Mouse (Mus musculus) liver, embryonic 15.5 days (tissue): ENCODE results near the gene Ncaph. TPM values are rescaled to one million over a fixed set of nuclear protein-coding genes. Genes with fewer than 3 reads are reported as not detected.

Experiments used
- polyA plus RNA-seq: library from polyadenylated mRNA; unstranded; fragments of >200 nt; fragmentation: Nextera tagmentation; extraction: Ambion mirVana; gene quantifications from 2 replicates; pipeline ENCODE4 v1.2.1, GENCODE M21; 2015

Ncaph gene
- polyA plus RNA-seq, 1 experiment from 2014 or later, result 57.2 TPM

Other genes with a start within 250 kb of the Ncaph start
- 20.0 and 25.3 TPM in 2 replicates for gene Sppl2a, start 200.7 kb downstream of the Ncaph start, polyA plus RNA-seq
- 3.9 and 4.4 TPM in 2 replicates for gene Ap4e1, start 125.2 kb downstream of the Ncaph start, polyA plus RNA-seq
- 51.6 and 56.3 TPM in 2 replicates for gene Blvra, start 63.3 kb downstream of the Ncaph start, polyA plus RNA-seq
- 23.3 and 24.0 TPM in 2 replicates for gene Itpripl1, start 9.5 kb upstream of the Ncaph start, polyA plus RNA-seq
- 0.58 and 0.76 TPM in 2 replicates for gene 1810024B03Rik, start 74.3 kb upstream of the Ncaph start, polyA plus RNA-seq
- 23.3 and 29.1 TPM in 2 replicates for gene Snrnp200, start 74.4 kb upstream of the Ncaph start, polyA plus RNA-seq
- 39.9 and 40.7 TPM in 2 replicates for gene Ciao1, start 113.9 kb upstream of the Ncaph start, polyA plus RNA-seq
- 12.1 and 12.2 TPM in 2 replicates for gene Tmem127, start 114.0 kb upstream of the Ncaph start, polyA plus RNA-seq
- gene Stard7, start 136.3 kb upstream of the Ncaph start, polyA plus RNA-seq, result 37.5 and 40.0 TPM in 2 replicates
- gene Dusp2, start 202.2 kb upstream of the Ncaph start, polyA plus RNA-seq, result 2.6 and 2.9 TPM in 2 replicates
- 0.03 TPM in 1 of 2 replicates, not detected in the other for gene Astl, start 204.7 kb upstream of the Ncaph start, polyA plus RNA-seq
- gene Adra2b, start 229.3 kb upstream of the Ncaph start, polyA plus RNA-seq, result 21.7 and 24.0 TPM in 2 replicates